Mouse (Mus musculus) inflammation-experienced regulatory T-cells, adult 16 weeks (primary cell): Measurements from ENCODE around the gene Baiap2l2. TPM values are rescaled to one million over a fixed set of nuclear protein-coding genes. Genes with fewer than 3 reads are reported as not detected.

Experiments used
- polyA plus RNA-seq: library from polyadenylated mRNA; unstranded; fragments of 100-300 nt; shearing (Covaris generic); gene quantifications from one replicate; pipeline ENCODE4 v1.2.1, GENCODE M21; 2017

Gene Baiap2l2
- polyA plus RNA-seq = 0.52 TPM

GRCm38 (mm10) chr15:79285399-79285798 lies at the start of gene Baiap2l2:
TSS of gene Baiap2l2 (minus strand) at chr15:79285537.

GRCm38 (mm10) chr15:79328058-79328938 lies 43.0 kb upstream of the Baiap2l2 start, which contains the start of gene Pla2g6:
TSS of gene Pla2g6 (minus strand) at chr15:79328390.

GRCm38 (mm10) chr15:79254661-79255060 lies 30.7 kb downstream of the Baiap2l2 start, which contains the start of gene Slc16a8:
TSS of gene Slc16a8 (minus strand) at chr15:79254761.

GRCm38 (mm10) chr15:79229058-79229821 lies 56.1 kb downstream of the Baiap2l2 start, which contains the start of the genes Pick1 and Gm49486:
TSS of gene Pick1 (plus strand) at chr15:79229173.
TSS of gene Gm49486 (plus strand) at chr15:79229391.

Other genes with a start within 250 kb of the Baiap2l2 start
- gene Galr3, start 243.7 kb downstream of the Baiap2l2 start, polyA plus RNA-seq = not detected
- gene Ankrd54, start 222.6 kb downstream of the Baiap2l2 start, polyA plus RNA-seq = 10.7 TPM
- 171 TPM for gene Eif3l, start 210.4 kb downstream of the Baiap2l2 start, polyA plus RNA-seq
- gene Micall1, start 176.6 kb downstream of the Baiap2l2 start, polyA plus RNA-seq = 27.1 TPM
- gene Polr2f, start 144.5 kb downstream of the Baiap2l2 start, polyA plus RNA-seq = 166 TPM
- 0.40 TPM for gene 1700088E04Rik, start 144.3 kb downstream of the Baiap2l2 start, polyA plus RNA-seq
- not detected for gene Sox10, start 120.3 kb downstream of the Baiap2l2 start, polyA plus RNA-seq
- gene Pick1, start 56.4 kb downstream of the Baiap2l2 start, polyA plus RNA-seq = 45.8 TPM
- not detected for gene Gm49486, start 56.1 kb downstream of the Baiap2l2 start, polyA plus RNA-seq
- gene Slc16a8, start 30.8 kb downstream of the Baiap2l2 start, polyA plus RNA-seq = not detected
- 19.7 TPM for gene Pla2g6, start 42.9 kb upstream of the Baiap2l2 start, polyA plus RNA-seq
- 0.96 TPM for gene Maff, start 61.1 kb upstream of the Baiap2l2 start, polyA plus RNA-seq
- 36.9 TPM for gene Tmem184b, start 118.0 kb upstream of the Baiap2l2 start, polyA plus RNA-seq
- gene Csnk1e, start 170.0 kb upstream of the Baiap2l2 start, polyA plus RNA-seq = 6.4 TPM
- not detected for gene Kcnj4, start 219.7 kb upstream of the Baiap2l2 start, polyA plus RNA-seq
- gene Kdelr3, start 230.9 kb upstream of the Baiap2l2 start, polyA plus RNA-seq = 0.48 TPM